Mouse (Mus musculus): ENCODE results near the gene Ankmy1. TPM values are rescaled to one million over a fixed set of nuclear protein-coding genes. Genes with fewer than 3 reads are reported as not detected.

The Ankmy1 gene
- polyA plus RNA-seq, 1 experiment = 0.57 TPM

- peaks cover 90% of the 10 kb centered on the region for H3K79me2 ChIP-seq (ENCODE audit: control insufficient read depth, insufficient read depth)
- TF ChIP-seq MYOG (IDR thresholded peaks at IDR 0.05; ENCODE audit: control insufficient read depth, extremely low read depth, insufficient read length) (no peak), USF1 (IDR thresholded peaks at IDR 0.05; ENCODE audit: low read depth) (no peak), FOSL1 (IDR thresholded peaks at IDR 0.05; ENCODE audit: insufficient read depth, low read length, poor library complexity, severe bottlenecking) (no peak), CEBPB (IDR thresholded peaks at IDR 0.05; ENCODE audit: low read depth) (no peak), MYOD1 (IDR thresholded peaks at IDR 0.05; ENCODE audit: control insufficient read depth, insufficient read length, low read depth) (no peak), CTCF (IDR thresholded peaks at IDR 0.05; ENCODE audit: control insufficient read depth, insufficient read depth, insufficient read length) (no peak), MAX (IDR thresholded peaks at IDR 0.05) (no peak)
- no peaks in the 10 kb centered on the region for H3K27me3 ChIP-seq (ENCODE audit: control insufficient read depth, insufficient read depth, insufficient read length)
- H3K36me3 ChIP-seq (ENCODE audit: control insufficient read depth, insufficient read depth) = peaks cover 53% of the 10 kb centered on the region
- H3ac ChIP-seq (ENCODE audit: control insufficient read depth, insufficient read length, low read depth) = no peak overlapping the region
- H3K4me3 ChIP-seq (ENCODE audit: insufficient read depth, poor library complexity, severe bottlenecking) = no peak overlapping the region
- H3K79me3 ChIP-seq (ENCODE audit: low read depth) = peaks cover 58% of the 10 kb centered on the region
Observed at GRCm38 (mm10) chr1:92849491-92849890, 53.2 kb downstream of the Ankmy1 start.

GRCm38 (mm10) chr1:92847873-92848839 lies 54.5 kb downstream of the Ankmy1 start:
- Histone ChIP-seq H3K79me3 (ENCODE audit: low read depth) (peaks cover 71% of the 10 kb centered on the region), H3K79me2 (ENCODE audit: control insufficient read depth, insufficient read depth) (peaks cover 100% of the 10 kb centered on the region), H3K27me3 (ENCODE audit: control insufficient read depth, insufficient read depth, insufficient read length) (no peaks in the 10 kb centered on the region), H3K4me3 (ENCODE audit: insufficient read depth, poor library complexity, severe bottlenecking) (no peak overlapping the region), H3ac (ENCODE audit: control insufficient read depth, insufficient read length, low read depth) (no peak overlapping the region), H3K36me3 (ENCODE audit: control insufficient read depth, insufficient read depth) (peaks cover 53% of the 10 kb centered on the region)
- TF ChIP-seq MYOG (IDR thresholded peaks at IDR 0.05; ENCODE audit: control insufficient read depth, extremely low read depth, insufficient read length) = no peak
- TF ChIP-seq MYOD1 (IDR thresholded peaks at IDR 0.05; ENCODE audit: control insufficient read depth, insufficient read length, low read depth) = no peak
- TF ChIP-seq USF1 (IDR thresholded peaks at IDR 0.05; ENCODE audit: low read depth) = no peak
- no peak for TF ChIP-seq MAX (IDR thresholded peaks at IDR 0.05)
- TF ChIP-seq CEBPB (IDR thresholded peaks at IDR 0.05; ENCODE audit: low read depth) = no peak
- TF ChIP-seq CTCF (IDR thresholded peaks at IDR 0.05; ENCODE audit: control insufficient read depth, insufficient read depth, insufficient read length) = no peak

- peaks cover 37% of the 10 kb centered on the region for H3K36me3 ChIP-seq (ENCODE audit: control insufficient read depth, insufficient read depth)
- no peak for TF ChIP-seq CTCF (IDR thresholded peaks at IDR 0.05; ENCODE audit: control insufficient read depth, insufficient read depth, insufficient read length)
- no peaks in the 10 kb centered on the region for H3K27me3 ChIP-seq (ENCODE audit: control insufficient read depth, insufficient read depth, insufficient read length)
- H3ac ChIP-seq (ENCODE audit: control insufficient read depth, insufficient read length, low read depth) = no peak overlapping the region
- no peak overlapping the region for H3K4me3 ChIP-seq (ENCODE audit: insufficient read depth, poor library complexity, severe bottlenecking)
- H3K79me3 ChIP-seq (ENCODE audit: low read depth) = peaks cover 80% of the 10 kb centered on the region
- peaks cover 100% of the 10 kb centered on the region for H3K79me2 ChIP-seq (ENCODE audit: control insufficient read depth, insufficient read depth)
Observed at GRCm38 (mm10) chr1:92845889-92846288, 56.8 kb downstream of the Ankmy1 start.

DNA sequence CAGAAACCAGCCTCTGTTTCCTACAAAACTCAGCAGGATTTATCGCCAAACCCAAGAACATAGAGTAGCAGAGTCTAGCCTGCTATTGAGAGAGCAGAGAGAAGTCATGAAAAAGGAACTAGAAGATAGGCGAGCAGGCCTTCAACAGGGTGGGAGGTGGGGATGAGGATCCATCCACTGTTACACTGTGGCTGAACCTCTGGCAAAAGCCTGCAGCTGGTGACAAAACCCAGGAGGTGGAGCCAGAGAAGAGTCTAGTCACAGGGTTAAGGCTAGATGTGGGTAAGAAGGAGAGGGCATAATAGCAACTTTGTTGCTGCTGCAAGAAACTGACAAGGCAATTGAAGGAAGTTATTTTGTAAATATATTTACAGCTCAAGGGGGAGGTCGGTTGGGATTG lies 61.3 kb downstream of the Ankmy1 start:
- Histone ChIP-seq H3K27me3 (ENCODE audit: control insufficient read depth, insufficient read depth, insufficient read length) (no peaks in the 10 kb centered on the region), H3K4me3 (ENCODE audit: insufficient read depth, poor library complexity, severe bottlenecking) (no peak overlapping the region), H3K79me3 (ENCODE audit: low read depth) (peaks cover 96% of the 10 kb centered on the region), H3ac (ENCODE audit: control insufficient read depth, insufficient read length, low read depth) (no peak overlapping the region), H3K79me2 (ENCODE audit: control insufficient read depth, insufficient read depth) (peaks cover 100% of the 10 kb centered on the region), H3K36me3 (ENCODE audit: control insufficient read depth, insufficient read depth) (peaks cover 54% of the 10 kb centered on the region)
- TF ChIP-seq FOSL1 (IDR thresholded peaks at IDR 0.05; ENCODE audit: insufficient read depth, low read length, poor library complexity, severe bottlenecking) = no peak
- no peak for TF ChIP-seq MYOG (IDR thresholded peaks at IDR 0.05; ENCODE audit: control insufficient read depth, extremely low read depth, insufficient read length)
- TF ChIP-seq MYOD1 (IDR thresholded peaks at IDR 0.05; ENCODE audit: control insufficient read depth, insufficient read length, low read depth) = no peak

- Histone ChIP-seq H3ac (ENCODE audit: control insufficient read depth, insufficient read length, low read depth) (no peak overlapping the region), H3K79me2 (ENCODE audit: control insufficient read depth, insufficient read depth) (peaks cover 100% of the 10 kb centered on the region), H3K79me3 (ENCODE audit: low read depth) (peaks cover 96% of the 10 kb centered on the region), H3K4me3 (ENCODE audit: insufficient read depth, poor library complexity, severe bottlenecking) (no peak overlapping the region), H3K27me3 (ENCODE audit: control insufficient read depth, insufficient read depth, insufficient read length) (no peaks in the 10 kb centered on the region), H3K36me3 (ENCODE audit: control insufficient read depth, insufficient read depth) (peaks cover 63% of the 10 kb centered on the region)
- no peak for TF ChIP-seq FOSL1 (IDR thresholded peaks at IDR 0.05; ENCODE audit: insufficient read depth, low read length, poor library complexity, severe bottlenecking)
- no peak for TF ChIP-seq CEBPB (IDR thresholded peaks at IDR 0.05; ENCODE audit: low read depth)
- no peak for TF ChIP-seq MAX (IDR thresholded peaks at IDR 0.05)
- no peak for TF ChIP-seq CTCF (IDR thresholded peaks at IDR 0.05; ENCODE audit: control insufficient read depth, insufficient read depth, insufficient read length)
- no peak for TF ChIP-seq USF1 (IDR thresholded peaks at IDR 0.05; ENCODE audit: low read depth)
- no peak for TF ChIP-seq MYOD1 (IDR thresholded peaks at IDR 0.05; ENCODE audit: control insufficient read depth, insufficient read length, low read depth)
- no peak for TF ChIP-seq MYOG (IDR thresholded peaks at IDR 0.05; ENCODE audit: control insufficient read depth, extremely low read depth, insufficient read length)
Observed at GRCm38 (mm10) chr1:92840231-92840890, 62.3 kb downstream of the Ankmy1 start.
